Mouse (Mus musculus) adrenal gland, postnatal 14 days (tissue): ENCODE results near the gene Gm3147. TPM values are rescaled to one million over a fixed set of nuclear protein-coding genes. Genes with fewer than 3 reads are reported as not detected.
"Not testable (repeated sequence)": the region's sequence is repeated elsewhere in the genome, so short reads cannot be mapped to it uniquely, and the experiment has no call there.

ENCODE experiments used
- DNase-seq: peaks from one replicate; pipeline ENCODE4 v3.0.0; 2021; ENCODE audit warnings: mixed read lengths
- long read RNA-seq, 2 experiments: library from polyadenylated mRNA; stranded (forward); transcript quantifications; one replicate each; pipeline ENCODE4 v2.0.0; 2021
- total RNA-seq: library from RNA; stranded (reverse); gene quantifications from 2 replicates; pipeline ENCODE4 v1.2.3, GENCODE M21; 2021

Gene Gm3147
- not detected in 2 replicates for total RNA-seq
- long read RNA-seq, experiment 1 = 0 reads
- long read RNA-seq, experiment 2 = 0 reads

GRCm38 (mm10) chr5:94616242-94616641, at the start of gene Gm3147:
Gm3147 (minus strand) TSS chr5:94616342.
- DNase-seq = not testable (repeated sequence)

- DNase-seq = not testable (repeated sequence)
These were observed 31.9 kb upstream of the Gm3147 start, which contains the start of gene Gm6205 for GRCm38 (mm10) chr5:94648082-94648481. Gm6205 (plus strand) TSS chr5:94648382.

- DNase-seq = not testable (repeated sequence)
These were observed 7.5 kb upstream of the Gm3147 start, which contains the start of gene Gm6509 for GRCm38 (mm10) chr5:94623679-94624078. Gm6509 (plus strand) TSS chr5:94623979.

Other genes starting within 250 kb of the Gm3147 start
- gene Gm7682, start 170.6 kb downstream of the Gm3147 start, total RNA-seq = not detected in 2 replicates
- gene Gm3139, start 90.1 kb downstream of the Gm3147 start, total RNA-seq = not detected in 2 replicates
- not detected in 2 replicates for gene Gm6509, start 7.6 kb upstream of the Gm3147 start, total RNA-seq
- not detected in 2 replicates for gene Gm6205, start 32.0 kb upstream of the Gm3147 start, total RNA-seq
- not detected in 2 replicates for gene Gm3183, start 249.1 kb upstream of the Gm3147 start, total RNA-seq